Mouse (Mus musculus) adrenal gland, postnatal 4 days (tissue): Measurements from ENCODE around the gene Gm28053. TPM values are rescaled to one million over a fixed set of nuclear protein-coding genes. Genes with fewer than 3 reads are reported as not detected.

Source experiments
- DNase-seq, 2 experiments: peaks; one replicate each; pipeline ENCODE4 v3.0.0; 2021 to 2022; ENCODE audit warnings: low spot score in 2 of 2, mixed read lengths in 2 of 2
- total RNA-seq, 2 experiments: library from RNA; stranded (reverse); gene quantifications; 2 replicates each; pipeline ENCODE4 v1.2.3; 2021

Gm28053 gene
- total RNA-seq, 2 experiments from 2014 or later = 2.8 to 6.3 TPM

DNA sequence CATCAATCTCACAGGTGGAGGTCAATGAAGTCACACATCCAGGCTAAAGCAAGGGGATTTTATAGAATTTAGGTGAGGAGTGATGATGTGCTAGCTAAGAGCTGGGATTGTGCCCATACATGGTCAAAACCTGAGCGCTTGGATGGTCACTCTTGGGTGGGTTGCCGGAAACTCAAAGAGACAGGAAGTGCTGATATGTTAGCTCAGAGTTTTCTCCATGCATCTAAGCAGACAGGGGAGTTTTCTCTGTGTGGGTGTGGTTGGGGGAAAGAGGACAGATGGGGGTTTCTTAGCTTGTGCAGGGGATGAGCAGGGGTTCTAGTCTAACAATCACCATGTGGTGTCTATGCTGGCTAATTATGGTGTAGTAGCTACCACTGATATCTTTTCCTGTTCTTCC is 29.1 kb upstream of the Gm28053 start:
- no peak for DNase-seq

DNA sequence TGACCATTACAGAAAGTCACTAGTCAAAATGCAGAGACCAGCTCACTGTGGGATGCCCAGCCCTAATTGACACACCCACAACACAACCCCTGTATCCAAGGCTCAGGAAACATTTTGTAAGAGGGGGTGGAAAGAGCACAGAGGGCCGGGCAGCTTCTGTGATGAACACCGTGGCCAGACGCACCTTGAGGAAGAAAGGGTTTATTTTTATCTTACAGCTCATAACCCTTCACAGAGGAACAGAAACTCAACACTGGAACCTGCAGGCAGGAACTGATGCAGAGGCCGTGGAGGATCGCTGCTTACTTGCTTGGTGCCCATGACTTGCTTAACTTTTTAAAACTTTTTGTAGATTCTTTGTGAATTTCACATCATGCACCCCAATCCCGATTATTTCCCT is 25.4 kb upstream of the Gm28053 start:
- no peak for DNase-seq

DNA sequence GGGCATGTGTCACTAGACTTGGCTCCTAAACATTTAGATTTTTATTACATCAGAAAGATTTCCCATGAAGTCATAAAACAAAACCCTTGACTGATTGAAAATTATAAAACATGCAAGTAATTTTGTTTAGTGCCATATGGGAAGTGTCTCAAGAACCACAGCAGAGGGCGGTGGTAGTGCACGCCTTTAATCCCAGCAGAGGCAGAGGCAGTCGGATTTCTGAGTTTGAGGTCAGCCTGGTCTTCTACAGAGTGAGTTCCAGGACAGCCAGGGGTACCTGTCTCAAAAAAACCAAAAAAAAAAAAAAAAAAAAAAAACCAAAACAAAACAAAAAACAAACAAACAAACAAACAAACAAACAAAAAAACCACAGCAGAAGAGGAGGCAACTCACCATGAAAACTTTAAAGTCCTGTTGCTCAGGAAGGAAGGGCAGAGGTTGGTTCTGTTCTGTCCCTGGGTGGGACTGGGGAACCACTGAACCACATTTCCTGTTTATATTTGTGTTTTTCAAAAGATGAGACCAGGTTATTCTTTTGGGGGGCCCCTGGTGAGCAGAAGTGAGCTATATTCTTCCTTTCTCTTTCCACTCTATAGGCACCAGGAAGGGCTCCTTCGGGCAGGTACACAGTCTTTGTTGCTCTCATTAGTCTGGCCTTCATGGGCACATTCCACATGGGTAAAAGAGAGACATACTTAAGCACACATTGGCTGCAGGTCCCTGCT is 21.4 kb upstream of the Gm28053 start:
- no peak for DNase-seq

DNA sequence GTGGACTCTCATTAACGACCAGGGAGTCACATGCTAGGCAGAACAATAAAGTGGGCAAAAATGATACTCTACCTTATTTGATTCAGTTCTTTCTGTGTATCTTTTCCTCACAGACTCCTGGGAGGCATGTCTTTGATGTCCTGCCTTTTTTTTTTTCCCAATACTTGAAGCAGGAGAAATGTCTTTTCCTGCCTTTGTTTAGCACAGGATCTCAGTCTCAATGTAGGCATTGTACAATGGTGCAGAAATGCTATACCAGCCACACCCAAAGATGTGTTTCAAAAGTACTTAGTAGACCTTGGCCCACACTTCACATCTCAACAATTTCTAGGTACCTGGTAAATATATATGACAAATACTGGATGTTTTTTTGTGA is 20.9 kb upstream of the Gm28053 start:
- no peak for DNase-seq

DNA sequence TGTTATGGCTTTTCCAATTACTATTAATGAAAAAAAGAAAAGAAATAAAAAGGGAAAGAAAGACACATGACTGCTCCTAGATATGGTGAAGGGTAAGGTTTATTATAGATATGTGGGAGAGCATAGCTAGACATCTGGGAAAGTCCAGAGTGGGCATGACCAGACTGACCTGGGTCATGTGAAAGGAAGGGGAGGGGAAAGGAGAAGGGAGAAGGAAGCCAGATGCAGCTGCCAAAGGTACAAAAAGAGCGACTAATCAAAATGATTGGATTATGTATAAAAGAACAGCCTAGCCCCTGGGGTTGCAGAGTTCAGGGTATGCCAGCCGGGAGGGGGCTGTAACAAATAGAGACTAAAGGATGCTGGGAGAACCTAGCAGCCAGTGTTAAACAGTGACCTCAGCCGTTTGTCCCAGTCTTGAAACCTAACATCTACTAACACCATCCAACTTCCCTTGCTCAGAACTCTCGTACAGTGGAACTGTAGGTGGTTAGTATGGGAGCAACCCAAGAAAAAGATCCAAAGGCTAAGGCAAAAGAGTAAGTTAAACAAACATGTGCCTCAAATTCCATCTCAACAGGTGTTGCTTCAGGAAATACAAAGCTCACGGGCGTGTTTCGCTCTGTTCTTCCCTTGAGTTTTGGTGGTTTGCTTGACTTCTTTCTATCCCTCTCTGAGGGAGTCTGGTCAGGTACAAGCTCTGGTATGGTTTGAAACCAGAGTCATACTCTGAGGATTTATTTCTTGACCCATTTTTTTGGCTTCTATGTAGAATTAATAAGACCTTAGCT is 20.1 kb upstream of the Gm28053 start:
- DNase-seq = no peak

DNA sequence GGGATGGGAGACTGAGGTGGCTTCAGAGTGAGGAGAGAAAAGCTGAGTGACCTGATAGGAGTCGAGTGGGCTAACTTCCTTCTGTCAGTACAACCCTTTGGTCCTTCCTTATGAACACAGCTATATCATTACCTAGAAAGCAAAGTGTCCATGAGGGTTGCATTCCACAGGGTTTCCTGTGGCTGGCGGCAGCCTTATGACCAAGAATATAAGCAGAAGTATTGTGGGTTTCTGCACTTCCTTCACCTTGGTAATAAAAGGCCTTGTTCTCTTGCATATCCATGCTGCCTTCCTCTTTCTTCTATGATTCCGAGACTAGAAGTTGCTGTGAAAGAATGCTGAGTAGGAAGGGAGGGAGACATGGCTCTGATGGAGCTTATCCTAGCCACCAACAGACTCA is 19.5 kb upstream of the Gm28053 start:
- DNase-seq = no peak

DNA sequence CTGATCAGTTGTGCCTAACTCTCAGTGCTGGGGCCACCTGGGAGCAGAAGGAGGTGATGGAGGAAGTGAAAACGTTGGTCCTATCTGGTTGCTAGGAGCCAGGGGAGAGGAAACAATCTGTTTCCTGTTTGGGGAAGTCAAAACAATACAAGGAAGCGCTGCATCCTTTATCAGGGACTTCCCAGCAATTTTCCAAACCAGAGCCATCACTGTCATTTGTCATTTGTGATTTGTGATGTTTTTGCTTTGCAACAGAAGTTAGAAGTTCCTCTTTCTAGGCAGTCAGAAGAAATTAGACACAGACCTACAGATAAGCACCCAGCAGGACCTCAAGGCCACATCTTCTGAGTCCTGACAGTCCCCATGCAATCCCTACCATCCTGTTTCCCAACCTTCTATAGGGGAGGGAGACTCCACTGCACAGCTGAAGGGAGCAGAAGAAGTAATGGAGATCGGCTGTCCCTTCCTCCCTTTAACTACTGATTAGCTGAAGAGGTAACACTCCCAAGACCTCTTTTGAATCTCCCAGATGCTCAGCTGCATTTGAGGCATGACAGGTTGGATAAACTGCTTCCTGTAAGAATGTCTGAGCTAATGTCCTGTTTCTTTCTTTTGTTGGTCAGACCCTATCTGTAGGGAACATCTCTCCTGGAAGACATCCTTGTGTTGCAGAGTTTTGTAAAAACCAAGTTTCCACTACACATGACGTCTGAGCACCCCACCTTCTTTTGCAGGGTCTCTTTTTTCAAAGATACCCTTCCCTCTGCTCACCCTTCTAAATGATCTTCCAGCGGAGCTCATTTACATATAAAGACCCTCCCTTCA is 17.9 kb upstream of the Gm28053 start:
- DNase-seq = no peak

DNA sequence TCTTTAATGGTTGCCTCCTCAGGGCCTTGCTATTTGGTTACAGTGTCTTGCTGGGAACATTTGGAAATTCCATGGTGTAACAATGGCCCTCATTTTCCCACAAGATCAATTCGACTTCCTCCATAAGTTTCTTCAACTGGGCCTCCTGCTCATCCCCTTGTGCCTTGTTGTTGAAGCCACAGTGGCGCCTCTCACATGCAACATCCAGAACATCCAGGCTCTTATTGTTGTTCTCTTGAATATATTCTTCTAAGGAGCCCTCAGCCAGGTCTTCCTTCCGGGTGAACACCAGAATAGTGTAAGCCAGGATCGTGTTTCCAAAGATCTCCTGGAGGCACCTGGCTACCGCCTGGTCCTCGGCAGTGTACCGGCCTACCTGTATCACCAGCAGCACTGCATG is 16.3 kb upstream of the Gm28053 start:
- no peak for DNase-seq

DNA sequence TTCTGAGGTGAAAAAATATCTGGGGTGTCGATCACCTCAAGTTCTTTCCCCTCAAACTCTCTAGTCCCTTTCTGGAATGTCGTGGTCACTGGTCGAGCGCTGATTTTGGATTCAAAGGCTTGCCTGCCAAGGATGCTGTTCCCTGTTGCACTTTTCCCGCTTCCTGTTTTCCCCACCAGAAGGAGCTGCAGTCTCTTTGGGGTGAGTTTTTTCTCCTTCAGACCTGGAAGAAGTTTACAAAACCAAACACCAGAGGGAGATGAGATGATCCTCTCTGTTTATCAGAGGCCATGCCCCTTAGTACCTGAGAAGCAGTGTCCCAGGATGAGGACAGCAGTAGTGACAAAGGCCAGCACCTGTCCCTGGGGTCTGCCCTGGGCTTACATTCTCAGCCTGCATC is 15.8 kb upstream of the Gm28053 start:
- no peak for DNase-seq

DNA sequence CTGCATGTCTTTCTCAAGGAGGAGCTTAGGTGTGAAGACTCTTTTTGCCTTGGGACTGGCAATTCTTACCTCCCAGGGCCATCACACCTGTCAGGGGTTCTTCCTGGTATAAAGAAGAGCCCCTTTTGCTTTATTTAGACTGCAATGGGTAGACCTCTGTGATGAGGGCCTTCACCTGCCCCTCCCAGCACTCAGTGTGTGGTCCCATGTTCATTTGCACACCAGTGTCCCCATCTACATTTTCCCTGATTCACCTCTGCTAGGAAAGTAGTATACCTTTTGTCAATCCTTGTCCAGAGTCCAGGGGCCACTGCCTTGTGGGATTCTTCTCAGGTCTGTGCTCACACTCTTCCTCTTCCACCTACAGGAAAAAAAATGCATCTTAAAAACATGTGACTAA is 14.3 kb upstream of the Gm28053 start:
- DNase-seq = no peak

DNA sequence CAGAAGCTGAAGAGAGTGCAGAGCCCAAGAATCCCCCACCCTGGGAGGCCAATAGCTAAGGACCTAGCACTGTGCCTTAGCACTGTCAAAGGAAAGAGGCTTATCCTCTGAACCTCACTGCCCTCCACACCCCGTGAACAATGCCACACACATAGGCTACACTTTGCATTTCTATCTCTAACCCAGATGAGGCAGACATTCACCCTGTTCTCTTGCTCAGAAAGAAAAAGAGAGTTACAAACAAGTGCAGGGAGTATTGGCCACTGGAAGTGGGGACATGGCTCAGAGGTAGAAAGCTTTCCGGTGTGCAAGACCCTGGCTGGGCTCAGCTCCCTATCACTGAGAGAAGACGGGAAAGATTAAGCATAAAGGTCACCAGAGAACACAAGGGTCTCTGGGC is 12.3 kb upstream of the Gm28053 start:
- no peak for DNase-seq

DNA sequence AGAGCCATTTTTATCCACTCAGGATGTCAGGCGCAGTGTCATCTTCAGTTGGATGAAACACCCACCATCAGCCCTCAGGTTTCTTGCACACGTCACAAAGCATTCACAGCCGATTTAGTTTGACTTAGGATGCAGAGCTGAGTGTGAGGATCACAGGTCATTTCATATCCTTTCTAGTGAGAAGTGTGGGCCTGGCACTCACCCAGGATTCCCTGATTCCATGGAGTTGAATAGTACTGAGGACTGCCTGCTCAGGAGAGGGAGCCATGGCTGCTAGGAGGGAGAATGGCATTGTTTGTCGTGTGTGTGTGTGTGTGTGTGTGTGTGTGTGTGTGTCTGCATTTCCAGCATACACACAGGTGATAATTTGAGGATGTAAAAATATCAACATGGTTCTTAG is 1.9 kb downstream of the Gm28053 start:
- no peak for DNase-seq

DNA sequence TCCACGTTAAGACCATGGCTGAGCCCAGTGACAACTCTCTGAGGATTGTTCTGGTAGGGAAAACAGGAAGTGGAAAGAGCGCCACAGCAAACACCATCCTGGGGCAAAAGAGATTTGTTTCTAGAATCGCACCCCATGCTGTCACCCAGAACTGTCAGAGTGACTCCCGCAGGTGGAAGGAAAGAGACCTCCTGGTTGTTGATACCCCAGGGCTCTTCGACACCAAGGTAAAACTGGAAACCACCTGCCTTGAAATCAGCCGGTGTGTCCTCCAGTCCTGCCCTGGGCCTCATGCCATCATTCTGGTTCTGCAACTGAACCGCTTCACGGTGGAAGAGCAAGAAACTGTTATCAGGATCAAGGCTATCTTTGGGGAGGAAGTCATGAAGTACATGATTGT is 5.1 kb downstream of the Gm28053 start:
- no peak for DNase-seq

DNA sequence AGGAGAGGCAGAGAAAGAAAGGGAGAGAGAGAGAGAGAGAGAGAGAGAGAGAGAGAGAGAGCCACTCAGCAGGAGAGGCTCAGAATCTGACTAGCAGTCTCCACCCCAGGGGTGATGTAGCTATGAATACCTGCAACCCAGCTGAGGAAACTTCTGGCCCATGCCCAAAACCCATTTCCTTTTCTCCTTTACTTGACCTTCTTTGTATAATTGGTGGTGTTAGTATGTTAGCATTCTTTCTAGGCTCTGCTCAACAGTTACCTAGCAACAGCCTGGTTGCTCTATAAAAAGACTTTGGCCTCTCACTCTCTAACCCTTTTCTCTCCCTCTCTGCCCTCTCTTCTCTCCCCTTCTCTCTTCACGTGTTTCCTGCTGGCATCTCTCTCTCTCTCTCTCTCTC is 7.1 kb downstream of the Gm28053 start:
- no peak for DNase-seq

DNA sequence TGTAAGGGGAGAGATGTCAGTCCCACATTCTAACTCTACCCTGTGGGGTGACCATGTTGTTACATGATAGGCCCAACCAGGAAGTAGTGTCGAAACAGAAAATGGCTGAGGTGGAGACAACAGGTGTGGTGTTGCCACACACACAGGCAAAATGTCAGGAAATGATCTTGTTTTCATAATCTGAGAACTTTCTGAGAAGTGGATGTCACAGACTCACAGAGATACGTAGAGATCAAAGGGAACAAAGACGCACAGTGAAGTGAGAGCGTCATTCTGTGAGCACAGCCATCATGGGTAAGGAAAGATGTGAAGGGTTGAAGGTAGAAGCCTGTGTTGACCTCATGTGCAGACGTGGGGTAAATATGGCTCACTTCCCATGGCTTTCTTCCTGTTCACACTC is 9.4 kb downstream of the Gm28053 start:
- DNase-seq = no peak

DNA sequence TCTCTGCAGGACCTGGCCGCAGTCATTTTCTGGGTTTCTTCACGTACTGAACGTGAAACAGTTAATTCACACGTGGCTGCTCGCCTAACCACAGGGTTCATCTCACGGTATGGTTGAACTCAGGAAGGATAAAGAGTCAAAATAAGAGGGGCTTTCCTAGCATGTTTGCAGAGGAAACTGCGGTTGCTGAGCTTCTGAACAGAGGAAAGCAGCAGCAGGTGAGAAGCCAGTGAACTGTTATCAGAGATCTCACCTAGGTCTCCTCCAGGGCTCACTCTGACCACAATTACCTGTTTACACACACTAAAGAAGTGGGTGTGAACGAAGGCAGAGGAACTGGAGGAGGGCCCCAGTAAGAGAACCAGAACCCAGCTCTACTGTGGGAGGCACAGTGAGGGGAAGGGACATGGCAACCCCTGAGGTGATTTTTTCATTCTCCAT is 14.5 kb downstream of the Gm28053 start:
- no peak for DNase-seq

DNA sequence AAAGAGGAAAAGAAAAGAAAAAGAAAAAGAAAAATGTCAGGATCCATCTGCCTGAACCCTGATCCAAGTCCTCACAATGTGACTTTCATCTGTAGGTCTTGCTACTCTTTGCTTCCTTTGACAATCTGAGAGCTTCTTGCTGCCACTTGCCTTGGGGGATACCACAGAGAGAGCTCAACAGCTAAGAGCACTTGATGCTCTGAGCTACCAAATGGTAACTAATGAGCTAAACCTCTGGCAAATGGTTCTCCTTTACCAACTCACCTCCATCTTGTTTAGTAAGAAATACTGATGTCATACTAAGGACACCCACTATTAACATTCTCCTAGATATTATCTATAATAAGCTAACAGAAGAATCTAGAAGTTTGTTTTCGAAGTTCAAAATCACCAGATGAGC is 15.3 kb downstream of the Gm28053 start:
- DNase-seq = no peak

DNA sequence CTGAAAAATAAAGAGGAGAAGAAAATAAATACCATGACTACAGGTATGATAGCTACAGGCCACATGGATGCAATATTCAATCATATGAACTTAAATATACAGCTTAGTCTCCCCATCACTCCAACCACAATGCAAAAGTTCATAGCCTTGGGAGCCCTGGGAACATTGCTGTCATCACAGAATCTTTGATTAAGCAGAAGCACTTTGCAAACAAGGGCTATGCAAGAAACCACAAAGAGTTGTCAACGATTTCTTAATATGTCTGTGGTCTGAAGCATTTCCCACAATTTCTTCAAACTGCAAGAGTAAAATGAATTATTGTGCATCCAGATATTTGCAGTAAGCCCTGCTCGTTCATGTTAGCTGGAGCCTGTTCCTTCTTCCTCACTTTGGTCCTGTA is 18.6 kb downstream of the Gm28053 start:
- no peak for DNase-seq

DNA sequence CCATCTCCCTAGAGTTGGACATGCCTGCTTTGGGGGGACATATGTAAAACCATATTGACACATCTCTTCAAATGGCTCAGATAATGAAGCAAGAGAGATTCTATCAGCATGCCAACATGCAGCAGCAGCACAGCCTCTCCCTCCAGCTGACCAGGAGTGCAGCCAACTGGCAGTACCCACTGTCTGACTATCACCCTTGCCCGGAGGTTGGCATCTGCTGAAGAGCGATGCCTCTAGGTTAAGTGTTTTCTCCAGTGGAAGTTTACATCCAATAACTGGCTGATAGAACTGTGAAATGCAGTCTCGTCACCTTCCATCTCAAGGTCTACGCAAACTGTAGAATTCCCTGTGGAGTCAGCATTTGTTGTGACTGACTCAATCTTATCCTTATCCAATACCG is 19.3 kb downstream of the Gm28053 start:
- DNase-seq = no peak

DNA sequence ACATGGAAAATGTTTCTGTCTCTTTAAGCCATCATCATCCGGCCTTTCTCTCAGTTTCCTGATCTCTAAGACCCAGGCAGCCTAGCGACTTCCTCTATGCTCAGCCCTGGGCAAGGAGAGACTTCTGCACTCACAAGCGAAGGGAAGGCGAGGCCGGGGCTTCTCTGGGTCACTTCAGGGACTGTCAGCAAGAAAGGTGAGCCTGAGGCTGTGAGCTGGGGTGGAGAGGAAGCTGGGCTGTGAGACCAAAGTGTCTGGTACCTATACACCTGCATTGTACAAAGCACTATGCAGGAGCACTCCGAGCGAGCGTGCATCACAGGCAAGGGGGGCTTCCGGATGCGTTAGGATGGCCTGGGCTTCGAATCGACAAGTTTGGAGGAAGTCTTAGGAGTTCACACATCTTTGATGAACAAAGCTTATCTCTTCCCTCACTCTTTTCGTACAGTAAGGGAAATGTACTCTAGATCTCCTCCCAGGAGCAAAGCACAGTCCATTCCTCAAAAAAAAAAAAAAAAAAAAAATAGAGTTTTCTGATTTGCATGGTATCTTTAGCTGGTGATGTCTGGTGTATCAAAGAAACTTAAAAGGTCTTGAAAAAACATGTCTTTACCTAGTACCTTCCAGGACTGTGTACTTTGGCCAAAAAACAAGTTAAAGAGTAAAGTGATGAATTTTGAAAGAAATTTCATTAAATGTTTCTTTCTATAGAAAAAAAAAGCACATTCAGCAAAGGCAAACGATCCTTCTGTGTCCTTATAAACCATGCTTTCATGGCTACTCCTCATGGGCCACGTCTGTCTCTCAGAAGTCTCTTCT is 20.8 kb downstream of the Gm28053 start, which contains the start of gene Gimap1:
Gene Gimap1, plus strand, starts transcription at position 94 of the 819 bp plus-strand sequence.
- no peak for DNase-seq

DNA sequence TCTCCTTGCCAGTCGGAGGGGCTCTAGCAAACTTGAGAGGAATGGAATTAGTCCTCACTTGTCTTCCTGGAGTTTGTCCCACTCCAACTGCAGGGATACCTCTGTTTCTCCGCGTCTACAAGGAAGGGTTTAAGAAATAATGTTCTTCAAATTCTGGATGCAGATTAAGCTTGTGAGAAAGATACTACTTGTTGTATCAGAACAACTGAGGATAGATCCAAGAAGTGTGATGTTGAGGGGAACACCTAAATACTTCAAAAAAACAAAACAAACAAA is 21.3 kb downstream of the Gm28053 start:
- DNase-seq = no peak
